Mouse (Mus musculus) G1E (cell line): ENCODE results near the gene Atp8b5.

Experiments used
- CTCF ChIP-seq: IDR thresholded peaks from 2 replicates; pipeline ENCODE4 v1.5.1; 2012; ENCODE audit warnings: low read depth, low read length, inconsistent platforms, mixed read lengths
- GATA1 ChIP-seq: IDR thresholded peaks from 2 replicates; pipeline ENCODE4 v1.6.1; 2012; ENCODE audit warnings: borderline replicate concordance, low read length, inconsistent platforms, mixed read lengths
- TAL1 ChIP-seq: conservative IDR thresholded peaks from 2 replicates; pipeline ENCODE4 v1.6.1; 2012; ENCODE audit warnings: low read depth, low read length, inconsistent platforms, mixed read lengths

DNA sequence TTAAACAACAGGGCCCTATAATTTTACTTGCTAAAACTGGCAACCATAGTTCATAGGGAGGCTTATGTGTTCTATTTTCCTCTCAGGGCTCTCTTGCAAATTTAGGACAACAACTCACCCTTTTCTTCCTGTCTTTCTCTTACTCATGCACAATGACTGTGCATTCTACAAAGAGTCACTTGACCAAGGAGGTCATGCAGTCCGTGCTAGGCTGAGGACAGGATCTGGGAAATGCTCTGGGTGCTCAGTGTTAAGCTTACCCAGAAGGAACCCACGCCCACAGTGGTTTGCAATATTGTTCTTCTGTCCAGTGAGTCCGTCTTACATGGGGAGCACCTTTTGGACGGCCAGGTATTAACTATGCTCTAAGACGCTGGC, 117.1 kb downstream of the Atp8b5 start:
- no peak for TF ChIP-seq CTCF
- no peak for TF ChIP-seq TAL1
- TF ChIP-seq GATA1: no peak
